Mouse (Mus musculus) thymus, adult 2 months (tissue): ENCODE data around the gene Atg4d.

ENCODE experiments used
- CTCF ChIP-seq: fragments of 200-500 bp; IDR thresholded peaks from 2 replicates; pipeline ENCODE4 v1.5.1; 2012; ENCODE audit warnings: mild to moderate bottlenecking, control low read depth, low read length, moderate library complexity, borderline replicate concordance; ENCODE audit not compliant: control insufficient read depth, poor library complexity, insufficient read depth; ENCODE audit errors: extremely low read depth
- POLR2A ChIP-seq: fragments of 200-500 bp; IDR thresholded peaks from 2 replicates; pipeline ENCODE4 v1.6.1; 2012; ENCODE audit warnings: mild to moderate bottlenecking, low read length, control low read depth, moderate library complexity; ENCODE audit not compliant: control insufficient read depth, poor library complexity, insufficient read depth; ENCODE audit errors: extremely low read depth

DNA sequence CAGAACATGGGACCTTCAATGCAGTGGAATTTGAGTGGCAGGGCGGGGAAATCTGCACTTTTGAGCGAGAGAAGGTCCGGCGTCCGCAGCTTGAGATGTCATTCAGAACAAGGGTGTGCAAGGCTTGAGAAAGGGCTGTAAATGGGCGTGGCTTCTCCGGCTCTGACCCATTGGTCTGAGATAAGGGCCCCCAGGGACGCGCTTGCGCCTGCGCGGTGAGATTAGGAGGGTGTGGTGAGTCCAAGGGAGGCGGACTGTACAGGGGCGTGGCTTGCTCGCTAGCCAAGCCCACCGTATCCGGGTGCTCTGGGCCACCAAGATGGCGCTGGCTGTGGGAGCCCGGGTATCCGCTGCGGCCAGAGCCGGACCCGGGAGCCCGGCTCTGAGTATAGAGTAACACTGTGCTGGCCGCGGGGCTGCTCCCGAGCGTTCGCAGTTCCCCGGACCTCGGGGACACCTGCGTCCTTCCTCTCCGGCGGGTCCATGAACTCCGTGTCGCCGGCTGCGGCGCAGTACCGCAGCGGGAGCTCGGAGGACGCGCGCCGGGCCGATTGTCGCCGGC lies at the start of gene Atg4d:
- TF ChIP-seq CTCF (0 out of 2 replicates have a peak, but pooled peaks have one; percentile 31), POLR2A (peak; percentile 91)
